Mouse (Mus musculus) C2C12 (cell line): Measurements from ENCODE around the gene Krt32.

ENCODE experiments used
- CTCF ChIP-seq: IDR thresholded peaks from one replicate; pipeline ENCODE4 v1.5.1; 2011; ENCODE audit not compliant: control insufficient read depth, insufficient read depth, insufficient read length
- MAX ChIP-seq: IDR thresholded peaks from one replicate; pipeline ENCODE4 v1.6.1; 2011; ENCODE audit warnings: mild to moderate bottlenecking, control low read depth
- USF1 ChIP-seq: IDR thresholded peaks from one replicate; pipeline ENCODE4 v1.6.1; 2011; ENCODE audit warnings: low read depth, mild to moderate bottlenecking, control low read depth, moderate library complexity

DNA sequence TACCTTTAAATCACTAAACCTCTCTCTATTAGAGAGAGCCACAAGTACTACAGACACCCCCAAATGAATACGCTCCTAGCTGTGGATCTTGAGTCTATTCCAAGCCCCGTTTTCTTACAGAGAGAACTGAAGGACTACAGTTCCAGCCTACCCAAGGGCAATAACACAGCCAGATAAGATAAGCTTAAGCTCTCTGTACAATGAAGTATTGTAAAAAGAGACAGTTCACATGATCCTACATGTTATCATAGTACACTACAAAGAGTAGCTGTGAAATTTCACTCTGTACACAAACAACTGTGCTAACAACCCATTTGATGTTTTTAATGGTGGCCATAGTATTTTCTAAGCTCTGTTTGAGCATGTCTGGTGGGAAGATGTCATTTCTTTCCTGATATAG lies 40.8 kb downstream of the Krt32 start:
- TF ChIP-seq CTCF (no peak), MAX (no peak), USF1 (no peak)
